Mouse (Mus musculus): Measurements from ENCODE around the gene 4931429L15Rik. TPM values are rescaled to one million over a fixed set of nuclear protein-coding genes. Genes with fewer than 3 reads are reported as not detected.
A peak's percentile ranks its signal among the peaks of the same experiment; 100 is the strongest.

4931429L15Rik gene
- total RNA-seq, 2 experiments from 2014 or later: not detected

GRCm38 (mm10) chr9:46327706-46328571 lies 8.2 kb upstream of the 4931429L15Rik start:
- DNase-seq: no peak

GRCm38 (mm10) chr9:46326694-46327405 lies 7.1 kb upstream of the 4931429L15Rik start:
- DNase-seq: no peak

- no peak for DNase-seq
These were observed 675 bp upstream of the 4931429L15Rik start for GRCm38 (mm10) chr9:46320461-46320860.

- no peak for DNase-seq
These were observed 1.8 kb downstream of the 4931429L15Rik start for GRCm38 (mm10) chr9:46317957-46318356.

GRCm38 (mm10) chr9:46316909-46317308 lies 2.9 kb downstream of the 4931429L15Rik start:
- peak in 1 of 2 experiments; percentile 46 for DNase-seq

GRCm38 (mm10) chr9:46316388-46316787 lies 3.4 kb downstream of the 4931429L15Rik start:
- peak in 1 of 2 experiments; percentile 51 for DNase-seq

GRCm38 (mm10) chr9:46315807-46316365 lies 3.9 kb downstream of the 4931429L15Rik start:
- peak; percentile 60 to 64 for DNase-seq

GRCm38 (mm10) chr9:46314921-46315320 lies 4.9 kb downstream of the 4931429L15Rik start:
- DNase-seq: no peak

- peak; percentile 48 to 63 for DNase-seq
These were observed 5.3 kb downstream of the 4931429L15Rik start for GRCm38 (mm10) chr9:46314507-46314906.

- DNase-seq: no peak
These were observed 10.7 kb downstream of the 4931429L15Rik start for GRCm38 (mm10) chr9:46309121-46309520.

GRCm38 (mm10) chr9:46302142-46302541 lies 17.6 kb downstream of the 4931429L15Rik start:
- peak; percentile 50 for DNase-seq

- no peak for DNase-seq
These were observed 21.4 kb downstream of the 4931429L15Rik start for GRCm38 (mm10) chr9:46298381-46298780.

- peak; percentile 91 to 94 for DNase-seq
These were observed 37.0 kb downstream of the 4931429L15Rik start, which contains the start of gene Bud13 for GRCm38 (mm10) chr9:46282631-46283436. Gene Bud13 (plus strand): TSS chr9:46283008.

GRCm38 (mm10) chr9:46274494-46274893 lies 45.3 kb downstream of the 4931429L15Rik start:
- no peak for DNase-seq

- peak; percentile 89 to 90 for DNase-seq
These were observed 46.9 kb downstream of the 4931429L15Rik start, which contains the start of gene Zpr1 for GRCm38 (mm10) chr9:46272677-46273454. Gene Zpr1 (plus strand): TSS chr9:46273064.

GRCm38 (mm10) chr9:46272070-46272469 lies 47.7 kb downstream of the 4931429L15Rik start:
- DNase-seq: no peak

- DNase-seq: no peak
These were observed 49.0 kb downstream of the 4931429L15Rik start for GRCm38 (mm10) chr9:46270782-46271181.

- no peak for DNase-seq
These were observed 50.7 kb downstream of the 4931429L15Rik start for GRCm38 (mm10) chr9:46269125-46269524.

- DNase-seq: no peak
These were observed 51.4 kb downstream of the 4931429L15Rik start, which contains the start of gene Apoa5 for GRCm38 (mm10) chr9:46268343-46268873. Gene Apoa5 (plus strand): TSS chr9:46268633.

- no peak for DNase-seq
These were observed 58.7 kb downstream of the 4931429L15Rik start for GRCm38 (mm10) chr9:46261131-46261530.

GRCm38 (mm10) chr9:46259111-46259510 lies 60.7 kb downstream of the 4931429L15Rik start:
- no peak for DNase-seq

Measured in layer of hippocampus, postnatal 36 days (tissue).